Mouse (Mus musculus) spleen, adult 2 months (tissue): ENCODE measurements around the gene Fbxo36.

Source experiments
- CTCF ChIP-seq: fragments of 200-500 bp; IDR thresholded peaks from 2 replicates; pipeline ENCODE4 v1.5.1; 2011; ENCODE audit warnings: mild to moderate bottlenecking, inconsistent platforms; ENCODE audit not compliant: insufficient read depth, insufficient read length, insufficient replicate concordance; ENCODE audit errors: extremely low read depth
- POLR2A ChIP-seq: fragments of 200-500 bp; IDR thresholded peaks from 2 replicates; pipeline ENCODE4 v1.6.1; 2011; ENCODE audit warnings: low read depth, low read length, inconsistent platforms

GRCm38 (mm10) chr1:84891746-84892145 lies 52.1 kb downstream of the Fbxo36 start:
- TF ChIP-seq CTCF (no peak), POLR2A (no peak)
